Mouse (Mus musculus) spleen, adult 2 months (tissue): ENCODE data around the gene Ankrd50. TPM values are rescaled to one million over a fixed set of nuclear protein-coding genes. Genes with fewer than 3 reads are reported as not detected.

ENCODE experiments used
- DNase-seq, 2 experiments: peaks; one replicate each; pipeline versions ENCODE4 v3.0.0 to v3.0.0-alpha.2; 2012 to 2021; ENCODE audit warnings: low spot score in 2 of 2, low read depth in 1 of 2
- H3K27ac ChIP-seq: fragments of 200-500 bp; 2 replicates; pipeline ENCODE4 v1.5.1; 2012; ENCODE audit warnings: low read length, inconsistent platforms; ENCODE audit not compliant: insufficient read depth
- H3K27me3 ChIP-seq: fragments of 200-500 bp; 2 replicates; pipeline ENCODE4 v1.6.1; 2012; ENCODE audit warnings: mild to moderate bottlenecking, moderate library complexity, low read length, inconsistent platforms; ENCODE audit not compliant: control insufficient read depth, insufficient read depth
- H3K36me3 ChIP-seq: fragments of 200-500 bp; 2 replicates; pipeline ENCODE4 v1.6.1; 2012; ENCODE audit warnings: mild to moderate bottlenecking, low read length, inconsistent platforms; ENCODE audit not compliant: control insufficient read depth, insufficient read depth
- H3K4me1 ChIP-seq: fragments of 200-500 bp; 2 replicates; pipeline ENCODE4 v1.6.1; 2011; ENCODE audit warnings: inconsistent platforms; ENCODE audit not compliant: control insufficient read depth, insufficient read depth, insufficient read length
- H3K4me3 ChIP-seq: fragments of 200-500 bp; 2 replicates; pipeline ENCODE4 v1.5.1; 2011; ENCODE audit warnings: mild to moderate bottlenecking, inconsistent platforms; ENCODE audit not compliant: insufficient read depth, insufficient read length; ENCODE audit errors: extremely low read depth
- CTCF ChIP-seq: fragments of 200-500 bp; IDR thresholded peaks from 2 replicates; pipeline ENCODE4 v1.5.1; 2011; ENCODE audit warnings: mild to moderate bottlenecking, inconsistent platforms; ENCODE audit not compliant: insufficient read depth, insufficient read length, insufficient replicate concordance; ENCODE audit errors: extremely low read depth
- POLR2A ChIP-seq: fragments of 200-500 bp; IDR thresholded peaks from 2 replicates; pipeline ENCODE4 v1.6.1; 2011; ENCODE audit warnings: low read depth, low read length, inconsistent platforms
- WGBS: fragments of 180-500 bp; shearing (Covaris S2); methylation state at CpG from one replicate; pipeline ENCODE4 v1.1.7; 2018; 5-methylcytosine and 5-hydroxymethylcytosine counted together
- polyA plus RNA-seq: library from polyadenylated mRNA; depleted of rRNA; stranded (reverse); fragments of >200 nt; gene quantifications from 2 replicates; pipeline ENCODE4 v1.2.3, GENCODE M21; 2012; rRNA removed

Gene Ankrd50
- 10.7 and 13.7 TPM in 2 replicates for polyA plus RNA-seq

DNA sequence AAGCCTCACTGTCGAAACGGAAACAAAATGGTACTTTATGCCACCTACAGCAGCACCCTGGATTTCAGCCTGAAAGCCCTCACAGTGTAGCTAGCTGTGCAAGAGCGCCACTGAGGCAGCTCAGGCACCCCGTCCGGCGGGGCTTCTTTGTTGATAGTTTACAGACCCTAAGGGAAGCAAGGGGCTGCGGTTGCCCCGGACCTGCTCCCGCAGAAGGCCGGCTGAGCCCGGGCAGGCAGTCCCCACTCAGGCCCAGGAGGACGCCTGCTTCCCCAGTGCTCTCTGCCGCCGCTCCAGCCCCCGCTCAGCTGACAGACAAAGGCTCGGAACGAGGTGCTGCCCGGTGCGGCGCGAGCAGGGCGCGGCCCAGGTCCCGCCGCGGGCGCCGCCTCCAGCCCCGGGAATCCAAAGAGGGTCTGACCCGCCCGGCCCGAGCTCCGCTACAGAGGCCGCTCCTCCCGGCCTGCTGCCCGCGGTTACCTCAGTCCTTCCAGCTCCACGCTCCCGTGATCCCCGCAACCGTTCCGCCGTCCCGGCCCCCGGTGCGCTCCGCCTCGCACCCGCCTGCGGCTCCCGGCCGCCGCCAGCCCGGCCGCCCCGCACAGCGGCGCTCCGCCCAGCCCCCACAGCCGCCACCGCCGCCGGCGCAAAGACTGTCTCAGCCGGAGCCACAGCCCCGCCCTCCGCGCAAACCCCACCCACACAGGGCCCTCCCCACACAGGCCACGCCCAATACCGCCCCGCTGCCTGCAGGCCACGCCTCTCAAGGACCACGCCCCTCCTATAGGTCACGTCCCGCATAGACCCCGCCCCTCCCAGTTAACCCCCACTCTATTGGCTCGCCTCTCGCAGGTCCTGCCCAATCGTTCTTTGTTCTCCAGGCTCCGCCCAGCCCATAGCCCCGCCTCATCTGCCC is at the start of gene Ankrd50:
TSS of gene Ankrd50 (minus strand) at position 654 of the 916 bp plus-strand sequence.
- H3K4me1 ChIP-seq: peaks cover 6% of the 10 kb centered on the region; the same call in 1 of the 2 replicates
- peak; percentile 2; the same call in 1 of the 2 replicates for TF ChIP-seq CTCF
- peak; percentile 24; the same call in 1 of the 2 replicates for TF ChIP-seq POLR2A
- H3K27ac ChIP-seq: peak within 1 kb of the TSS; percentile 78
- under 1% methylated on average over 79 of the region's 81 CpGs for WGBS
- H3K27me3 ChIP-seq: no peaks in the 10 kb centered on the region
- peaks cover 4% of the 10 kb centered on the region; the same call in 1 of the 2 replicates for H3K36me3 ChIP-seq
- DNase-seq: peak; percentile 95 to 99
- peak within 1 kb of the TSS; percentile 81 for H3K4me3 ChIP-seq

DNA sequence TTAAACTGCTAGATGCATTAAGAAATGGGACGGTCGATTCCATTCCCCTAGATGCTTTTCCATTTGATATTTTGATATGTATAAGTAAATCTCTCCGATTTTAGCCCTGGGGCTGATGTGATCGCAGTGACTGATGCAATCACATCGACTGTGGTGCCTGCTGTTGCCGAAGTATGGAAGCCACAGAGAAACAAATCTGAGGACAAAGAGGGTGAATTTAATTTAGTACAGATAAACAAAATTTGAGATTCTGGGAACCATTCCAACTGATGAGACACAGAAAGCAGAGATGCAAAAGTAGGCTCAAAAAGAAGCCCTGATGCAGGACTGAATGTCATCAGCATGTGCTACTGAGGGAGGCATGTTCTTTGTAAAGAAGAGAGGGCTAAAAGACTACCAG is 49.6 kb upstream of the Ankrd50 start:
- H3K27me3 ChIP-seq: no peaks in the 10 kb centered on the region
- TF ChIP-seq CTCF (no peak), POLR2A (no peak)
- no peak for DNase-seq
- no peak overlapping the region for H3K27ac ChIP-seq
- WGBS: 91% methylated on average over 6 of the region's 6 CpGs
- H3K36me3 ChIP-seq: no peaks in the 10 kb centered on the region
- H3K4me1 ChIP-seq: no peaks in the 10 kb centered on the region
- no peak overlapping the region for H3K4me3 ChIP-seq

DNA sequence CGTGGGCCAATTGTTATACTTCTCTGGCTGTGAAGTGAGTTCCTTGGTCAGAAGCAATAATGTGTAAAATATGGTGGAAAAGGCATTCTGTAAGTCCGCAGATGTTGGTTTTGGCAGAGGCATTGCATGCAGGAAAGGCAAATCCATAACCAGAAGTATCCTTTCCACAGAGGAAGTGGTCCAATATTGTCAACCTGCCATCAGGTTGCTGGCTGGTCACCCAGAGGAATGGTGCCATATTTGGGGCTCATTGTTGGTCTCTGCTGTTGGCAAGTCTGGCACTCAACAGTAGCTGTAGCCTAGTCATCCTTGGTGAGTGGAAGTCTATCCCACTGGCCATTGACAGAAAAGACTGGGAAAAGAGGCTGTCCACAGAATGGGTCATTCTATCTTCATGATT is 35.8 kb upstream of the Ankrd50 start:
- Histone ChIP-seq H3K27me3 (no peaks in the 10 kb centered on the region), H3K4me3 (no peak overlapping the region), H3K4me1 (no peaks in the 10 kb centered on the region), H3K27ac (no peak overlapping the region), H3K36me3 (no peaks in the 10 kb centered on the region)
- WGBS: 86% methylated on average over 2 of the region's 2 CpGs
- TF ChIP-seq CTCF: no peak
- no peak for TF ChIP-seq POLR2A
- no peak for DNase-seq

DNA sequence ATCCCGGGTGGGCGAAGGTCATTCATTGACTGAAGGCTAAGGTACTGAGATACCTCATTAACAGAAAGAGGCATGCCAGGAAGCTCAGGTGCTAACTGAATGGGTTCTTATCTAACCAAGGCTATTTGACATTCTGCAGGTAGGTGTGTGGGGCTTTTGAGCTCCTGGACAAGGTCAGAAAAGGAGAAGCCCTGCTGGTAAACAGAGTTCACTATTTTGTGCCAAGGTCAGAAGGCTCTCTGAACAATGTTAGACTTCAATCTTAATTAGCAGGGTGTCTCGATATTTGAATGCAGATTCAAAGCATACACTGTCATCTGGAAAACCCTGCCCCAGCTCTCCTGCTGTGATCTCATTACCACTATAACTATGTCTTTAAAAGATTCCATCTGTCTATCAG is 35.3 kb upstream of the Ankrd50 start:
- DNase-seq: no peak
- H3K27me3 ChIP-seq: no peaks in the 10 kb centered on the region
- no peaks in the 10 kb centered on the region for H3K4me1 ChIP-seq
- no peak overlapping the region for H3K27ac ChIP-seq
- H3K4me3 ChIP-seq: no peak overlapping the region
- WGBS: 89% methylated on average over 3 of the region's 3 CpGs
- H3K36me3 ChIP-seq: no peaks in the 10 kb centered on the region
- TF ChIP-seq CTCF (no peak), POLR2A (no peak)

DNA sequence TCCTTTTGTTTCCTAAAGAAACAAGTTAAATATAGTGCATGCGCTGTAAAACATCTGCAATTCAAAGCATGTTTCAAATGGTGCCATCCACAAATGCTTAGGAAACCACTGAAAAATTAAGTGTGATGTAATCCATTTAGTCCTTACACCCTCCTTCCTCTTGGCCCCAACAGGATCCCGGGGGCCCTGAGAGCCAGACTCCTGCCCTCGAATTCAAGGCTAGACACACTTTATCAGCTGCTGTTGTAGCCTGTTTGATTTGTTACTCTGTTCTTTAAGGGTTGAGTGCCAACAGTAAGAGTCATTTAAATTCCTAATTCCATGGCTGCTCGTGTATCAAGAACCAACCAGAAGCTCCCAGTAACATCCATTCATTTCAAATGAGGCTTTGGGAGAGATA is 19.0 kb upstream of the Ankrd50 start:
- H3K27ac ChIP-seq: no peak overlapping the region
- H3K4me3 ChIP-seq: no peak overlapping the region
- TF ChIP-seq CTCF (no peak), POLR2A (no peak)
- no peaks in the 10 kb centered on the region for H3K27me3 ChIP-seq
- 74% methylated on average over 4 of the region's 4 CpGs for WGBS
- no peak for DNase-seq
- no peaks in the 10 kb centered on the region for H3K4me1 ChIP-seq
- no peaks in the 10 kb centered on the region for H3K36me3 ChIP-seq

GRCm38 (mm10) chr3:38502156-38502555 is 17.5 kb upstream of the Ankrd50 start:
- H3K4me1 ChIP-seq: no peaks in the 10 kb centered on the region
- TF ChIP-seq CTCF: no peak
- TF ChIP-seq POLR2A: no peak
- no peaks in the 10 kb centered on the region for H3K36me3 ChIP-seq
- whole genome bisulfite sequencing: 87% methylated on average over 5 of the region's 5 CpGs
- DNase-seq: no peak
- H3K4me3 ChIP-seq: no peak overlapping the region
- no peak overlapping the region for H3K27ac ChIP-seq
- H3K27me3 ChIP-seq: no peaks in the 10 kb centered on the region

- H3K4me1 ChIP-seq: no peaks in the 10 kb centered on the region
- 96% methylated on average over 2 of the region's 2 CpGs for WGBS
- TF ChIP-seq POLR2A (no peak), CTCF (no peak)
Observed at GRCm38 (mm10) chr3:38501739-38502138, 17.1 kb upstream of the Ankrd50 start.

More at GRCm38 (mm10) chr3:38501739-38502138, 17.1 kb upstream of the Ankrd50 start:
- DNase-seq: no peak
- no peak overlapping the region for H3K27ac ChIP-seq
- no peak overlapping the region for H3K4me3 ChIP-seq
- H3K36me3 ChIP-seq: no peaks in the 10 kb centered on the region
- no peaks in the 10 kb centered on the region for H3K27me3 ChIP-seq
